Mouse (Mus musculus): ENCODE results near the gene Ccdc113. TPM values are rescaled to one million over a fixed set of nuclear protein-coding genes. Genes with fewer than 3 reads are reported as not detected.
A peak's percentile ranks its signal among the peaks of the same experiment; 100 is the strongest.
"Not testable (repeated sequence)": the region's sequence is repeated elsewhere in the genome, so short reads cannot be mapped to it uniquely, and the experiment has no call there.

The Ccdc113 gene
- polyA plus RNA-seq, 1 experiment from 2014 or later: 3.1 TPM

GRCm38 (mm10) chr8:95606509-95606908 is 72.6 kb downstream of the Ccdc113 start:
- not testable (repeated sequence) for H3K27me3 ChIP-seq (ENCODE audit: control insufficient read depth, insufficient read depth, low read length); H3K4me3 ChIP-seq (ENCODE audit: low read length); H3K9me3 ChIP-seq (replicated peaks; ENCODE audit: control insufficient read depth, low read length); ATAC-seq (replicated peaks; ENCODE audit: extremely low read depth, insufficient read depth, low FRiP score); H3K9ac ChIP-seq (ENCODE audit: low read length); H3K4me1 ChIP-seq (ENCODE audit: control insufficient read depth, insufficient read depth, low read length); H3K36me3 ChIP-seq (ENCODE audit: control insufficient read depth, insufficient read depth)
- peak overlapping the region; percentile 68; the same call in 1 of the 2 replicates for H3K27ac ChIP-seq (ENCODE audit: low read length)
- WGBS: 23% methylated on average over 4 of the region's 5 CpGs
- H3K4me2 ChIP-seq (ENCODE audit: low read depth, low read length): peak overlapping the region; percentile 27

- no peak for ATAC-seq (replicated peaks; ENCODE audit: extremely low read depth, insufficient read depth, low FRiP score)
- Histone ChIP-seq H3K4me3 (ENCODE audit: low read length) (no peak overlapping the region), H3K4me1 (ENCODE audit: control insufficient read depth, insufficient read depth, low read length) (peaks cover 4% of the 10 kb centered on the region), H3K9me3 (replicated peaks; ENCODE audit: control insufficient read depth, low read length) (no peaks in the 10 kb centered on the region), H3K4me2 (ENCODE audit: low read depth, low read length) (peak overlapping the region; percentile 27), H3K27ac (ENCODE audit: low read length) (peak overlapping the region; percentile 68), H3K9ac (ENCODE audit: low read length) (peak overlapping the region; percentile 61), H3K27me3 (ENCODE audit: control insufficient read depth, insufficient read depth, low read length) (no peaks in the 10 kb centered on the region), H3K36me3 (ENCODE audit: control insufficient read depth, insufficient read depth) (no peaks in the 10 kb centered on the region)
- 30% methylated on average over 9 of the region's 9 CpGs for WGBS
Measured at GRCm38 (mm10) chr8:95607210-95607609, 73.3 kb downstream of the Ccdc113 start.

Other genes starting within 250 kb of the Ccdc113 start
- gene Cngb1, start 227.5 kb upstream of the Ccdc113 start, polyA plus RNA-seq (2015; fragmentation: Nextera tagmentation; extraction: Ambion mirVana): 0.66 and 1.3 TPM in 2 replicates
- gene Tepp, start 223.5 kb upstream of the Ccdc113 start, polyA plus RNA-seq (2015; fragmentation: Nextera tagmentation; extraction: Ambion mirVana): 0.74 TPM in 1 of 2 replicates, not detected in the other
- gene Zfp319, start 202.1 kb upstream of the Ccdc113 start, polyA plus RNA-seq (2015; fragmentation: Nextera tagmentation; extraction: Ambion mirVana): 6.4 and 6.6 TPM in 2 replicates
- gene Usb1, start 201.8 kb upstream of the Ccdc113 start, polyA plus RNA-seq (2015; fragmentation: Nextera tagmentation; extraction: Ambion mirVana): 32.4 and 32.8 TPM in 2 replicates
- 30.1 and 39.4 TPM in 2 replicates for gene Mmp15, start 181.8 kb upstream of the Ccdc113 start, polyA plus RNA-seq (2015; fragmentation: Nextera tagmentation; extraction: Ambion mirVana)
- 155 and 167 TPM in 2 replicates for gene Cfap20, start 99.2 kb upstream of the Ccdc113 start, polyA plus RNA-seq (2015; fragmentation: Nextera tagmentation; extraction: Ambion mirVana)
- gene Csnk2a2, start 44.0 kb upstream of the Ccdc113 start, polyA plus RNA-seq (2015; fragmentation: Nextera tagmentation; extraction: Ambion mirVana): 6.0 and 6.1 TPM in 2 replicates
- gene Prss54, start 42.3 kb downstream of the Ccdc113 start, polyA plus RNA-seq (2015; fragmentation: Nextera tagmentation; extraction: Ambion mirVana): not detected in 2 replicates
- 13.4 and 13.8 TPM in 2 replicates for gene Gins3, start 99.4 kb downstream of the Ccdc113 start, polyA plus RNA-seq (2015; fragmentation: Nextera tagmentation; extraction: Ambion mirVana)
- gene Ndrg4, start 142.9 kb downstream of the Ccdc113 start, polyA plus RNA-seq (2015; fragmentation: Nextera tagmentation; extraction: Ambion mirVana): 374 and 395 TPM in 2 replicates
- gene Setd6, start 181.8 kb downstream of the Ccdc113 start, polyA plus RNA-seq (2015; fragmentation: Nextera tagmentation; extraction: Ambion mirVana): 16.5 and 17.3 TPM in 2 replicates

All from heart, embryonic 16.5 days (tissue).